Mouse (Mus musculus) lung, postnatal 0 days (tissue): ENCODE measurements at regions not wholly inside any gene's neighbourhood (a gene's known extent, or its start where the extent isn't known, plus 50 kb on each side); places are given as distances from the start of the nearest gene placed in this dataset.

Experiments used
- ATAC-seq: fragments of 200-750 bp; cut with Nextera tagmentation; 2 replicates; pipeline ENCODE4 v1.8.0; 2017; ENCODE audit warnings: moderate library complexity
- DNase-seq: peaks from one replicate; pipeline ENCODE4 v3.0.0-alpha.2; 2016; ENCODE audit warnings: low spot score
- H3K27ac ChIP-seq: fragments of 300-500 bp; sonication (generic); 2 replicates; pipeline ENCODE4 v1.5.1; 2014; ENCODE audit warnings: antibody characterized with exemption, mild to moderate bottlenecking, low read length, mixed read lengths
- H3K27me3 ChIP-seq: fragments of 300-500 bp; sonication (generic); replicated peaks from 2 replicates; pipeline ENCODE4 v1.6.1; 2014; ENCODE audit warnings: low read length, mixed read lengths; ENCODE audit not compliant: insufficient read depth
- H3K36me3 ChIP-seq: fragments of 300-500 bp; sonication (generic); 2 replicates; pipeline ENCODE4 v1.6.1; 2014; ENCODE audit warnings: low read length, mixed read lengths; ENCODE audit not compliant: insufficient read depth
- H3K4me1 ChIP-seq: fragments of 300-500 bp; sonication (generic); 2 replicates; pipeline ENCODE4 v1.6.1; 2014; ENCODE audit warnings: antibody characterized with exemption, low read depth, low read length, mixed read lengths; ENCODE audit not compliant: insufficient read depth
- H3K4me2 ChIP-seq: fragments of 300-500 bp; sonication (generic); replicated peaks from 2 replicates; pipeline ENCODE4 v1.6.1; 2014; ENCODE audit warnings: low read depth, mild to moderate bottlenecking, low read length, moderate library complexity, mixed read lengths
- H3K4me3 ChIP-seq: fragments of 300-500 bp; sonication (generic); 2 replicates; pipeline ENCODE4 v1.5.1; 2014; ENCODE audit warnings: low read depth, low read length
- H3K9ac ChIP-seq: fragments of 300-500 bp; sonication (generic); replicated peaks from 2 replicates; pipeline ENCODE4 v1.6.1; 2014; ENCODE audit warnings: low read depth, mild to moderate bottlenecking
- H3K9me3 ChIP-seq: fragments of 300-500 bp; sonication (generic); 2 replicates; pipeline ENCODE4 v1.6.1; 2016; ENCODE audit warnings: low read length, mixed read lengths
- CTCF ChIP-seq: IDR thresholded peaks from 2 replicates; pipeline ENCODE4 v1.5.1; 2016; ENCODE audit warnings: antibody characterized with exemption, mild to moderate bottlenecking
- EP300 ChIP-seq: IDR thresholded peaks from 2 replicates; pipeline ENCODE4 v1.6.1; 2016; ENCODE audit warnings: antibody characterized with exemption, mild to moderate bottlenecking, control low read depth
- WGBS: fragments of 180-500 bp; shearing (Covaris S2); extraction: QIAGEN DNeasy Blood & Tissue Kit; methylation state at CpG from one replicate; pipeline ENCODE4 v1.1.7; 2014; 5-methylcytosine and 5-hydroxymethylcytosine counted together

GRCm38 (mm10) chr4:81005507-81006328 is 95.3 kb downstream of the Lurap1l start:
- Histone ChIP-seq H3K4me1 (0 out of 2 replicates have a peak, but pooled peaks cover 3% of the 10 kb centered on the region), H3K9ac (no peak overlapping the region), H3K27ac (no peak overlapping the region), H3K36me3 (no peaks in the 10 kb centered on the region), H3K27me3 (no peaks in the 10 kb centered on the region), H3K4me3 (no peak overlapping the region), H3K4me2 (no peak overlapping the region), H3K9me3 (no peaks in the 10 kb centered on the region)
- TF ChIP-seq CTCF: no peak
- no peak for TF ChIP-seq EP300
- no peak for DNase-seq
- ATAC-seq: no peak
- WGBS: 17% methylated on average over 7 of the region's 7 CpGs

DNA sequence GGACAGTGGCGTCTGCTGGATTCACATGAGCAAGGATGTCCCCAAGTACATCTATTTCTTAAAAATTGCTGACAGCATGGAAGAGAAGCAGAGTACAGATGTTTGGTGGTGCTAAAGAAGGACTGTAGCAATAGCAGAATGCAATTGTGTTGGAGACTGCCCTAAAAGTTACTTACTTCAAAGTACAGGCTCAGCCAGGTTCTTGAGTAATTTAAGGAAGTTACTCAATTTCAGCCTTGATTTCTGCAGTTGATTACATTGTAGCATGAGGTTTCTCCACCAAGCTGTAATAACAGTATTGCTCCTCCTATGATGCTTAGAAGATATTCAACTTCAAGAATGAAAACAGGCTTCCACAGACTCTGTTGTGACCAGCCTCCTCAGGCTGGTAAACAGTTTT is 96.1 kb downstream of the Lurap1l start:
- WGBS: 79% methylated on average over 1 of the region's 1 CpGs
- peak; percentile 45 for DNase-seq
- TF ChIP-seq CTCF: no peak
- no peak for TF ChIP-seq EP300

GRCm38 (mm10) chr4:81021850-81022249 is 111.4 kb downstream of the Lurap1l start:
- H3K36me3 ChIP-seq: no peaks in the 10 kb centered on the region
- H3K4me2 ChIP-seq: no peak overlapping the region
- H3K27me3 ChIP-seq: no peaks in the 10 kb centered on the region
- 81% methylated on average over 2 of the region's 2 CpGs for WGBS
- DNase-seq (no peak), ATAC-seq (no peak)
- no peak overlapping the region for H3K9ac ChIP-seq
- no peaks in the 10 kb centered on the region for H3K4me1 ChIP-seq
- no peak overlapping the region for H3K4me3 ChIP-seq
- no peak overlapping the region for H3K27ac ChIP-seq
- TF ChIP-seq EP300: no peak
- no peak for TF ChIP-seq CTCF
- H3K9me3 ChIP-seq: no peaks in the 10 kb centered on the region

More for the DNA sequence above, 96.1 kb downstream of the Lurap1l start:
- H3K36me3 ChIP-seq: no peaks in the 10 kb centered on the region
- no peaks in the 10 kb centered on the region for H3K27me3 ChIP-seq
- no peaks in the 10 kb centered on the region for H3K9me3 ChIP-seq
- H3K4me1 ChIP-seq: 0 out of 2 replicates have a peak, but pooled peaks cover 3% of the 10 kb centered on the region
- H3K4me2 ChIP-seq: no peak overlapping the region
- 0 out of 2 replicates have a peak, but pooled peaks have one; percentile 25 for ATAC-seq
- H3K4me3 ChIP-seq: no peak overlapping the region
- H3K9ac ChIP-seq: no peak overlapping the region
- no peak overlapping the region for H3K27ac ChIP-seq

DNA sequence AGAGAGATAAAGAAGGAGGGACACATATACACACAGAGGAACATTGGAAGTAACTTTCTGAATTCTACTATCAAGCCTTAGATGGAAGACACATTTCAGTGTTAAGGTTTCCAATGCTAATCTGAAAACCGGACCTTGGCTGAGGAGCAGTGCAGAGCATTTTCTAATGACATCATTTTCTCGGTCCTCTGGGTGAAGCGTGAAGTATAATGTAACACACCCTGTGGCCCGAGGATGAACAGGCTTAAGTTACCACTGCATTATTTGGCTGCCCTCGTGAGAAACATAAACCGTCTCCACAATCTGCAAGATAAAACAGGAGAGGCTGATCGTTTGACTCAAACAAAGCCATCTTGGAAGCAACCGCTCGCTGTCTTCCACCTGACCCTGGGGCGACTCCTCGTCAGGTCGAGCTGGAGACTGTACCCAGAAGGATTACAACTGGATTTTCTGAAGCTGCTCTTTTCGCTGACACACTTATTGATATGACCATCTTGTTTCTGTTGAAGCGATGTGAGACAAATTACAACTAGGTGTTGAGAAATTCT is 113.1 kb downstream of the Lurap1l start:
- no peak overlapping the region for H3K27ac ChIP-seq
- no peaks in the 10 kb centered on the region for H3K36me3 ChIP-seq
- TF ChIP-seq CTCF: no peak
- no peak for TF ChIP-seq EP300
- DNase-seq (no peak), ATAC-seq (no peak)
- no peak overlapping the region for H3K4me2 ChIP-seq
- no peak overlapping the region for H3K4me3 ChIP-seq
- no peaks in the 10 kb centered on the region for H3K4me1 ChIP-seq
- WGBS: 39% methylated on average over 14 of the region's 14 CpGs
- no peak overlapping the region for H3K9ac ChIP-seq
- H3K9me3 ChIP-seq: no peaks in the 10 kb centered on the region
- no peaks in the 10 kb centered on the region for H3K27me3 ChIP-seq

GRCm38 (mm10) chr4:81027558-81027957 is 117.1 kb downstream of the Lurap1l start:
- Histone ChIP-seq H3K9me3 (no peaks in the 10 kb centered on the region), H3K9ac (no peak overlapping the region), H3K4me2 (no peak overlapping the region), H3K4me3 (no peak overlapping the region), H3K36me3 (no peaks in the 10 kb centered on the region), H3K27ac (no peak overlapping the region), H3K4me1 (no peaks in the 10 kb centered on the region), H3K27me3 (no peaks in the 10 kb centered on the region)
- TF ChIP-seq EP300 (no peak), CTCF (peak; percentile 36; the same call in 1 of the 2 replicates)
- WGBS: 97% methylated on average over 1 of the region's 1 CpGs
- DNase-seq (no peak), ATAC-seq (no peak)

- H3K4me1 ChIP-seq: no peaks in the 10 kb centered on the region
- H3K9me3 ChIP-seq: no peaks in the 10 kb centered on the region
- H3K4me3 ChIP-seq: no peak overlapping the region
- TF ChIP-seq CTCF: no peak
- TF ChIP-seq EP300: no peak
- DNase-seq: no peak
- H3K4me2 ChIP-seq: no peak overlapping the region
- H3K9ac ChIP-seq: no peak overlapping the region
- no peaks in the 10 kb centered on the region for H3K36me3 ChIP-seq
- H3K27ac ChIP-seq: no peak overlapping the region
- WGBS: 75% methylated on average over 3 of the region's 3 CpGs
- ATAC-seq: no peak
- H3K27me3 ChIP-seq: no peaks in the 10 kb centered on the region
Observed at GRCm38 (mm10) chr4:81030671-81031070, 120.2 kb downstream of the Lurap1l start.
